Mouse (Mus musculus) heart, adult 2 months (tissue): ENCODE measurements at regions not wholly inside any gene's neighbourhood (a gene's known extent, or its start where the extent isn't known, plus 50 kb on each side); places are given as distances from the start of the nearest gene placed in this dataset.

Experiments
- DNase-seq, 2 experiments: peaks; one replicate each; pipeline ENCODE4 v3.0.0; 2021
- H3K27ac ChIP-seq: fragments of 200-600 bp; 2 replicates; pipeline ENCODE4 v1.8.1; 2022
- H3K27me3 ChIP-seq: fragments of 200-500 bp; 2 replicates; pipeline ENCODE4 v1.6.1; 2012; ENCODE audit warnings: mild to moderate bottlenecking, low read length, inconsistent platforms, mixed read lengths; ENCODE audit not compliant: control insufficient read depth, insufficient read depth
- H3K36me3 ChIP-seq: fragments of 200-500 bp; 2 replicates; pipeline ENCODE4 v1.6.1; 2012; ENCODE audit warnings: low read length, inconsistent platforms; ENCODE audit not compliant: control insufficient read depth, insufficient read depth
- H3K4me1 ChIP-seq: fragments of 200-500 bp; 2 replicates; pipeline ENCODE4 v1.6.1; 2011; ENCODE audit warnings: low read length; ENCODE audit not compliant: control insufficient read depth, insufficient read depth
- H3K4me3 ChIP-seq: fragments of 200-600 bp; 2 replicates; pipeline ENCODE4 v1.8.1; 2022
- H3K79me2 ChIP-seq: fragments of 200-500 bp; replicated peaks from 2 replicates; pipeline ENCODE4 v1.6.1; 2012; ENCODE audit warnings: mild to moderate bottlenecking, inconsistent platforms, low read length, moderate library complexity, mixed read lengths; ENCODE audit not compliant: control insufficient read depth, insufficient read depth
- H3K9ac ChIP-seq: fragments of 200-500 bp; 2 replicates; pipeline ENCODE4 v1.6.1; 2012; ENCODE audit warnings: low read depth, mild to moderate bottlenecking, control low read depth, inconsistent platforms, low read length, mixed read lengths
- CTCF ChIP-seq: fragments of 200-600 bp; IDR thresholded peaks from 2 replicates; pipeline ENCODE4 v1.8.1; 2022; ENCODE audit warnings: antibody characterized with exemption, mild to moderate bottlenecking, moderate library complexity
- EP300 ChIP-seq: fragments of 200-500 bp; IDR thresholded peaks from 2 replicates; pipeline ENCODE4 v1.6.1; 2011; ENCODE audit warnings: low read depth, low read length, control low read depth; ENCODE audit not compliant: insufficient read depth
- POLR2A ChIP-seq: fragments of 200-500 bp; IDR thresholded peaks from 2 replicates; pipeline ENCODE4 v1.6.1; 2011; ENCODE audit warnings: mild to moderate bottlenecking, low read depth, low read length, control low read depth; ENCODE audit not compliant: insufficient read depth
- WGBS: fragments of 180-500 bp; shearing (Covaris S2); methylation state at CpG from one replicate; pipeline ENCODE4 v1.1.7; 2018; 5-methylcytosine and 5-hydroxymethylcytosine counted together
- intact Hi-C: fragments of 180-260 bp; cut with DNase I; formaldehyde crosslinking; loops from one replicate; pipeline ENCODE4 v1.15.1; 2025

DNA sequence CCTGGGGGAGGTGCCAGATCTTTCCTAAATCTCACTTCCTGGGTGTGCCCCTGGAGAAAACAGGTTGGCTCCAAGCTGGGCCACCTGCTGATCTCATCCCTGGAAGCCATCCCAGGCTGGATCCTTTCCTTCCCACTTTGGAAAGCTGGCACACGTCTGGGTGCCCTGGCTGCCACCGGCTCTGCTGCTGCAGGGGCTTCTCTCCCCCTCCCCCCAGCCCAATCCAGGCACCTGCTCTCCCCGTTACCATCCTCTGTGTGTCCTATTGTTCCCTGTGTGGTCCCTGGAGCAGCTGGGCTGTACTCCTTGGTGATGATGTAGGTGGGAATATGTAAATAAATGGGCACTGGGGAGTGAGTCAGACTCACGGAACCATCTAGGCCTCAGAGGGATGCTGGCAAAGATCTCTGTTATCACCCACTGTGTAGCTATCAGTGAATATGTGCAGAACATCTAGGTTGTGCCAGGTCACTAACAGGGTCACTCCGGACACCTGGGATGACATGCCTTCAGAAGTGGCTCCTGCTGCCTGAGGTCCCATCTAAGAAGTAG lies 130.4 kb downstream of the Trim29 start:
- H3K79me2 ChIP-seq, result no peaks in the 10 kb centered on the region

DNA sequence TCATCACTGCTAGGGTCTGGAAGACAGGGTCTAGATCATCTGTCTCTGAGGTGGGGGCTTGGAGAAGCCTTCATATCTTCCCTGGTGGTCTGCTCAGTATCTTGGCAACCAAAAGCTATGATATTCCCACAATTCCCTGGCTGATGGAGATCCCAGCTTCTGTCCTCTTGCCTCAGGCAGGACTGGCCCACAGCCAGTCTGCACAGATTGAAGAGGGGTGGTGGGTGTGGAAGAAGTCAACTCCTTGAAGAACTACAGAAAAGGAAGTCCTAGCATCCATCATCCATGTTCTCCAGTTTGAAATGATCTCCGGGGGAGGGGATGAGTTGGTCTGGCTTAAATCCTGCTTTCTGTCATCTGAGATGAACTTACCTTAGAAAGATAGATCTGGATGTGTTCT lies 134.8 kb downstream of the Trim29 start:
- Histone ChIP-seq H3K36me3 (no peaks in the 10 kb centered on the region), H3K27me3 (no peaks in the 10 kb centered on the region), H3K4me1 (no peaks in the 10 kb centered on the region), H3K79me2 (no peaks in the 10 kb centered on the region), H3K27ac (no peak overlapping the region), H3K4me3 (no peak overlapping the region), H3K9ac (no peak overlapping the region)
- WGBS, result 82% methylated on average over 1 of the region's 1 CpGs
- intact Hi-C loops, result no loop called here
- no peak for DNase-seq
- TF ChIP-seq EP300 (no peak), CTCF (no peak), POLR2A (no peak)

More for the DNA sequence above, 130.4 kb downstream of the Trim29 start:
- Histone ChIP-seq H3K4me3 (no peak overlapping the region), H3K27ac (no peak overlapping the region), H3K27me3 (peaks cover 1% of the 10 kb centered on the region; the same call in 1 of the 2 replicates), H3K36me3 (no peaks in the 10 kb centered on the region), H3K4me1 (no peaks in the 10 kb centered on the region), H3K9ac (no peak overlapping the region)
- TF ChIP-seq POLR2A (no peak), EP300 (no peak), CTCF (no peak)
- WGBS, result 57% methylated on average over 5 of the region's 5 CpGs
- no peak for DNase-seq
- intact Hi-C loops, result no loop called here

DNA sequence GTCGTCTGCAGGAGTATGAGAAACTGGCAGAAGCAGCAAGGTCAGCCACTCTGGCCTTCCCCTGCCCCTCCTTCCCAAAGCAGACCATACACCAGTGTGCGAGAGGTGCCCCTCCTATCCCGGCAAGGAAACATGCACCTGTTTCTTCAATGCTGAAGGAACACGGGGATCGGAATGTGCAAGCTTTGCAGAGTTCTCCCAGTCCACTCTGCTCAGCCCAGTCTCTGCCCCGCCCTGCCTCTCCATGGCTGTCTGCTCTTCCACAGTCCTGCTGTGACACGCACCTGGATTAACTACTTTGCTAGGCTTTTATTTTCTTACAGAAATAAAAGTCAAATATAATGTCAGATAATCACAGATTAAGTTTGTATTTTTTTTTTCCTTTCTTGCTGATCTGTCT lies 136.7 kb downstream of the Trim29 start:
- Histone ChIP-seq H3K79me2 (no peaks in the 10 kb centered on the region), H3K27ac (no peak overlapping the region), H3K27me3 (no peaks in the 10 kb centered on the region), H3K4me1 (no peaks in the 10 kb centered on the region), H3K4me3 (no peak overlapping the region), H3K9ac (no peak overlapping the region), H3K36me3 (no peaks in the 10 kb centered on the region)
- no peak for DNase-seq
- intact Hi-C loops, result no loop called here
- 75% methylated on average over 7 of the region's 7 CpGs for WGBS
- TF ChIP-seq POLR2A, result no peak
- no peak for TF ChIP-seq CTCF
- TF ChIP-seq EP300, result no peak

DNA sequence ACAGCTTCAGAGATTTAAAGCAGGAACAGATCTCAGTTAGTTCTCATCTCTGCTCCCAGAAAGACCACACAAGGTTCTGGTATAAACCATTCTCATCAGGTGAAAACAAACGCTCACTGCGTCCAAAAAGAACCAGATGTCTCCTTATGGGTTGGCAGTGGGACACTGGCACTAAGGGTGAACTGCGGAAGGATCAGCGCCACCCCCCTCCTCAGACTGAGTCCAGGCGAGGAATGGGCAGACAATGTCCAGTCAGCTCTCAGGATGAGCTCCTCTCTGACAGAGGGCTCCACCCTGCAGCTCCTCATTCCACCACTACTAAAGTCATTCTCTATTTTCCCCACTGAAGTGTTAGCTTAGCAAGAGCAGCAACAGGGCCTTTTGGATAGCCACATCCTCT lies 138.3 kb downstream of the Trim29 start:
- no peak overlapping the region for H3K27ac ChIP-seq
- intact Hi-C loops, result no loop called here
- WGBS, result 86% methylated on average over 5 of the region's 5 CpGs

DNA sequence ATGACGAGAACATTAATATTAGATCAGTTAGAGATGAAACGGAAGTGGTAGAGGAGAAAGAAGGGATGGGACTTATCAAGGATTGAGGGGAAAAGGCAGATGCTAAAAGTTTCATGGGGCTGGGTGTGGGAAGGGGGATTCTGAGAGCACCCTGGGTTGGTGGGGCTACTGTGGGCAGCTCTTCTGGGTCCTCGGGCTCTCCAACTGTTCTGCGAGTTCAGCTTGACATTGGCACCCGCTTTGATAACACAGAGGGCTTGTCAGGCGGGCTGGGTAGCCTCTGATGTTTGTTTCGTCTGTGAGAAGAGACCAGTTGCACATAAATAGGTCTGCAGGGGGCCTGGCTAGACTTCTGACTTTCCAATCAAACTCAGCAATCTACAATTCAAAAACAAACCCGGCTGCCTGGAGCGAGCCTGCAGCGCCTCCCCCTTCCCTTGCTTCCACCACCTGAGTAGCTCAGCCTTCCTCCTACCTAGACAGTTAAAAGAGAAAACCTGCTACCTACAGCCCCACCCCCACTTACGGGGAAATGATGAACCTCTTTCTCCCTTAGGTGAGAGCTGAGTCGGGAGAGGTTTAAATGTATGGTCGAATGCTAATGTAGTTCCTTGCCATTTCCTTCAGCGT lies 143.4 kb downstream of the Trim29 start:
- H3K4me3 ChIP-seq, result no peak overlapping the region
- intact Hi-C loops, result no loop called here

More for the DNA sequence above, 138.3 kb downstream of the Trim29 start:
- H3K27me3 ChIP-seq, result peaks cover 2% of the 10 kb centered on the region; the same call in 1 of the 2 replicates
- H3K4me3 ChIP-seq, result no peak overlapping the region
- H3K79me2 ChIP-seq, result no peaks in the 10 kb centered on the region
- DNase-seq, result no peak
- no peaks in the 10 kb centered on the region for H3K4me1 ChIP-seq
- no peaks in the 10 kb centered on the region for H3K36me3 ChIP-seq
- no peak overlapping the region for H3K9ac ChIP-seq
- TF ChIP-seq EP300 (no peak), POLR2A (no peak), CTCF (no peak)

DNA sequence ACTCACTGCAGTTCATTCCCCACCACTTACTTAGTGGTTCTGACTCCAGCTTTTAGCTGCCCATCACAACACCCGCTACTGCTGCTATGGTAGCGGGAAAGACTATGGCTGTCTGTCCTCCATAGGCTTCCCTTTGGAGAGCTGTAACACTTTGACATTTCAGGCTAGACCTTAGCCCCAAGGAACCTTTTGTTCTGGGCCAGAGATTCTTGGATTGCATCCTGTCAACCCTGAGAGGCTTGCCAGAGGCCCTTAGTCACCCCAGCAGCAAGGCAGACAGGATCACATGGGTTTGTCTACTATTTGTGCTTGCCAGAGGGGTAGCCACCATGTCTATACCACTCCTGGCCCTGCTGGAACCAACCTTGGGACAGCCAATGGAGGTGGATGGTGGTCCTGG lies 147.1 kb downstream of the Trim29 start:
- WGBS, result 95% methylated on average over 2 of the region's 2 CpGs
- H3K27me3 ChIP-seq, result peaks cover 2% of the 10 kb centered on the region
- H3K79me2 ChIP-seq, result no peaks in the 10 kb centered on the region
- H3K27ac ChIP-seq, result no peak overlapping the region
- no peak overlapping the region for H3K4me3 ChIP-seq
- no peaks in the 10 kb centered on the region for H3K36me3 ChIP-seq
- H3K9ac ChIP-seq, result no peak overlapping the region
- DNase-seq, result peak; percentile 26 to 36
- intact Hi-C loops, result no loop called here
- no peaks in the 10 kb centered on the region; the same call in 1 of the 2 replicates for H3K4me1 ChIP-seq
- no peak for TF ChIP-seq EP300
- TF ChIP-seq CTCF, result no peak
- TF ChIP-seq POLR2A, result no peak

More for the DNA sequence above, 143.4 kb downstream of the Trim29 start:
- Histone ChIP-seq H3K36me3 (no peaks in the 10 kb centered on the region), H3K27ac (no peak overlapping the region), H3K27me3 (peaks cover 3% of the 10 kb centered on the region), H3K79me2 (no peaks in the 10 kb centered on the region), H3K4me1 (no peaks in the 10 kb centered on the region; the same call in 1 of the 2 replicates), H3K9ac (no peak overlapping the region)
- no peak for DNase-seq
- WGBS, result 8% methylated on average over 14 of the region's 14 CpGs
- TF ChIP-seq POLR2A, result no peak
- no peak for TF ChIP-seq CTCF
- no peak for TF ChIP-seq EP300
